Comparison of ENCODE assay signal across 21 mouse cellular contexts in the genomic region with DNA sequence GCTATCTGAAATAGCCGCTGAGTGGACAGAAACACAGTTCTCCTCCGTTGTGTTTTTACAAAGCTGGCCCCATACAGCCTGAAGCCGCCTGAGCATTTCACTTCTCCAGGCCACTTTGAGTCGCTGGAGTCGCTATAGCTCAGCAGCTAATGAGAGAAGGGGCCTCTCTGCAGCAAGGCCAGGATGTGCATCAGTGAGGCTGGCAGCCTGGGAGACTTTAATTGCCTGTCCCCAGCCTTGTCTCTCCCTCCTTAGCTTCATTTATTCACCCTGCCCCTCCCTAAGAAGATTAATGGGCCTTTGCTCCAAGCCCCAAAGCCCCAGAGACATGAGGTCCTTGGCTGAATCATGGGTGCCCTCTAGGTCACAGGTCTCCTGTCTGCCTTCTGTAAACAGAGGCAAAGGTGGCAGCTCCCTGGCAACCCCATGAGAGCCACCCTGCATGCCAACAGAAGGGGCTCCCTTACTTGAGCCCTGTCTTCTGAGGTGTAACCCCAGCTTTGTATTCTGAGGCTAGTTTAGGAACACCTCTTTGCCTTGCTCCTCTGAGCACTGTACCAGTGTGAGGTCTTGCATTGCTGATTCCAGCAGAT.
DNase-seq lines count a peak whose midpoint lies in the region; ATAC-seq lines count a peak whose summit lies in the region.
"Had no signal": no experiment of that assay in that cellular context is flagged by ENCODE, and none has a peak within 500 bp of the region (broad histone marks: within the 10 kb centered on the region; RNA-seq: fewer than 3 reads in every experiment).

No protein-coding gene starts in this region.

- H3K4me2 ChIP-seq in kidney, embryonic 16.5 days (replicated peaks; ENCODE audit: low read depth, low read length), result no peak overlapping the region
- no peak overlapping the region for H3K4me2 ChIP-seq in neural tube, embryonic 12.5 days (replicated peaks)
- no peak overlapping the region for H3K4me2 ChIP-seq in neural tube, embryonic 15.5 days
- H3K4me2 ChIP-seq: heart, embryonic 15.5 days; liver, embryonic 15.5 days; lung, embryonic 15.5 days; stomach, embryonic 15.5 days had no signal

- peak; percentile 20 for DNase-seq in adrenal gland, adult 2 months
- DNase-seq in adrenal gland, adult 8-10 months, result no peak
- DNase-seq in heart, adult 11 months, result peak; percentile 77
- no peak for DNase-seq in heart, adult 18-20 months
- no peak for DNase-seq in kidney, adult 8-10 months
- DNase-seq: cerebellum, adult 9-10 months; gastrocnemius, postnatal 36 days; heart, postnatal 36 days; kidney, adult 18-20 months; layer of hippocampus, adult 9-11 months; lung, postnatal 36 days; thymus, postnatal 36 days had no signal

- H3K9ac ChIP-seq in kidney, embryonic 16.5 days (replicated peaks; ENCODE audit: low read length), result no peak overlapping the region
- H3K9ac ChIP-seq in neural tube, embryonic 12.5 days, result no peak overlapping the region
- no peak overlapping the region for H3K9ac ChIP-seq in neural tube, embryonic 15.5 days (replicated peaks)
- H3K9ac ChIP-seq: heart, embryonic 15.5 days; liver, embryonic 15.5 days; lung, embryonic 15.5 days; stomach, embryonic 15.5 days had no signal

- peaks cover 6% of the 10 kb centered on the region; the same call in 1 of the 2 replicates for H3K4me1 ChIP-seq in kidney, embryonic 16.5 days (ENCODE audit: insufficient read depth, low read length)
- peaks cover 20% of the 10 kb centered on the region; the same call in 1 of the 2 replicates for H3K4me1 ChIP-seq in neural tube, embryonic 12.5 days
- H3K4me1 ChIP-seq in neural tube, embryonic 15.5 days, result peaks cover 10% of the 10 kb centered on the region; the same call in 1 of the 2 replicates
- H3K4me1 ChIP-seq: heart, embryonic 15.5 days; liver, embryonic 15.5 days; lung, embryonic 15.5 days; megakaryocyte, embryonic 14.5 days; stomach, embryonic 15.5 days had no signal

- no peaks in the 10 kb centered on the region for H3K27me3 ChIP-seq in kidney, embryonic 16.5 days (ENCODE audit: insufficient read depth, low read length)
- no peaks in the 10 kb centered on the region for H3K27me3 ChIP-seq in neural tube, embryonic 12.5 days (replicated peaks)
- H3K27me3 ChIP-seq in neural tube, embryonic 15.5 days (replicated peaks), result no peaks in the 10 kb centered on the region
- H3K27me3 ChIP-seq: liver, embryonic 15.5 days; lung, embryonic 15.5 days; stomach, embryonic 15.5 days had no signal

- peak; percentile 87; the same call in 1 of the 2 replicates for ATAC-seq in kidney, embryonic 16.5 days (ENCODE audit: low FRiP score, low TSS enrichment)
- peak; percentile 41 for ATAC-seq in neural tube, embryonic 12.5 days (ENCODE audit: low FRiP score, low read depth)
- ATAC-seq in neural tube, embryonic 15.5 days (ENCODE audit: low FRiP score), result no peak

- no peaks in the 10 kb centered on the region for H3K9me3 ChIP-seq in kidney, embryonic 16.5 days (ENCODE audit: low read length)
- no peaks in the 10 kb centered on the region for H3K9me3 ChIP-seq in neural tube, embryonic 12.5 days
- no peaks in the 10 kb centered on the region for H3K9me3 ChIP-seq in neural tube, embryonic 15.5 days (replicated peaks)
- H3K9me3 ChIP-seq: heart, embryonic 15.5 days; liver, embryonic 15.5 days; lung, embryonic 15.5 days; megakaryocyte, embryonic 14.5 days; stomach, embryonic 15.5 days had no signal

- no peak overlapping the region for H3K27ac ChIP-seq in kidney, embryonic 16.5 days (ENCODE audit: low read length)
- no peak overlapping the region for H3K27ac ChIP-seq in neural tube, embryonic 12.5 days
- H3K27ac ChIP-seq in neural tube, embryonic 15.5 days (replicated peaks), result no peak overlapping the region
- H3K27ac ChIP-seq: heart, embryonic 15.5 days; left cerebral cortex, adult 2 months; liver, embryonic 15.5 days; lung, embryonic 15.5 days; stomach, embryonic 15.5 days had no signal

- H3K36me3 ChIP-seq in kidney, embryonic 16.5 days (ENCODE audit: insufficient read depth, low read length), result no peaks in the 10 kb centered on the region
- no peaks in the 10 kb centered on the region for H3K36me3 ChIP-seq in neural tube, embryonic 12.5 days
- no peaks in the 10 kb centered on the region for H3K36me3 ChIP-seq in neural tube, embryonic 15.5 days
- H3K36me3 ChIP-seq: heart, embryonic 15.5 days; liver, embryonic 15.5 days; lung, embryonic 15.5 days; stomach, embryonic 15.5 days had no signal

- 21% methylated on average over 5 of the region's 5 CpGs for WGBS in kidney, embryonic 16.5 days
- 33% methylated on average over 5 of the region's 5 CpGs for WGBS in neural tube, embryonic 12.5 days
- 30% methylated on average over 5 of the region's 5 CpGs for WGBS in neural tube, embryonic 15.5 days

- H3K4me3 ChIP-seq in kidney, embryonic 16.5 days (ENCODE audit: low read length), result no peak overlapping the region
- H3K4me3 ChIP-seq in neural tube, embryonic 12.5 days, result no peak overlapping the region
- no peak overlapping the region for H3K4me3 ChIP-seq in neural tube, embryonic 15.5 days (replicated peaks)
- H3K4me3 ChIP-seq: heart, embryonic 15.5 days; left cerebral cortex, adult 2 months; liver, embryonic 15.5 days; lung, embryonic 15.5 days; megakaryocyte, embryonic 14.5 days; stomach, embryonic 15.5 days had no signal

Comparison
In these comparisons a context has a peak if more than half of its experiments do, and no peak if none do; other contexts are left out.
1. DNase-seq: peak in adrenal gland, adult 2 months (single experiment) and heart, adult 11 months (single experiment); none in adrenal gland, adult 8-10 months (single experiment), heart, adult 18-20 months (0 of 2) and kidney, adult 8-10 months (0 of 2).